Mouse (Mus musculus): ENCODE results near the gene Tstd1. TPM values are rescaled to one million over a fixed set of nuclear protein-coding genes. Genes with fewer than 3 reads are reported as not detected.

Gene Tstd1
- total RNA-seq, 4 experiments from 2014 or later, result 1.7 to 8.1 (median 5.3) TPM

DNA sequence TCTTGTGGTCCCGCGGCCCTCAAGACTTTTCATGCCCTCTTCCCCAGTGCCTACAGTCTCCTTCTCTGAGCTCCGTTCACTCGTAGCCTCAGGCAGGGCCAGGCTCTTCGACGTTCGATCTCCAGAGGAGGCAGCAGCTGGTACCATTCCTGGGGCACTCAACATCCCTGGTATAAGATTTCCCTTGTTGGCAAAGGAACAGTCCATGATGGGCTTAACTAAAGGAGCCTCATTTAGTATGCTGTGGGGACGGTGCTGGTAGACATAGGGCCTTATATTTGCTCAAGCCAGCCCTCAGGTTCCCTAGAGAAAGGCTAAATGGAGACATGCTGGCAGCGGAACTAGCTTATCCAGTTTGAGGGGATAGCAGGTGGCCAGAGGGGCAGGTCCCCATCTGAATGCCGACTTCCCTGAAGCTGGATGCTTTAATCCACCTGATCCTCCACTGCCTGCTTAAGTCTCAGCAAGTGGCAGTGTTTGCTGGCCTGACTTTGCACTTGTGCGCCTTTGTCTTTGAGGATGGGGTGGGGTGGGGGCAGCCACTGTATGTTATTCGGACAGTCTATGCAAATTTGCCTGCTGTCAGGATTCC is 715 bp downstream of the Tstd1 start:
- DNase-seq, result no peak

DNA sequence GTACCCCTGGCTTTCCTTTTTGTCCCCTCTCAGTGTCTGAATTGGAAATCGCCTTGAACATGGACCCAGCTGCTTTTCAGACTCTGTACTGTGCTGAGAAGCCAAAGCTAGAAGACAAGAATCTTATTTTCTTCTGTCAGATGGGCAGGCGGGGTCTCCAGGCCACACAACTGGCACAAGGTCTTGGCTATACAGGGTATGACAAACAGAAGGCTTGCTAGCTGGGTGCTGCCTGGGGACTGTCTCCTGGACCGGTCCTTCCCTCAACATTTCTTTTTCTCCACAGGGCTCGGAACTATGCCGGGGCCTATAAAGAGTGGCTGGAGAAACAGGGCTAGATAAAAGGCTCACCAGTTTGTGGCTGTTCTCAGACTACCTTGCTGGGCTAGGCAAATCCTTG is 1.2 kb downstream of the Tstd1 start:
- no peak for DNase-seq

DNA sequence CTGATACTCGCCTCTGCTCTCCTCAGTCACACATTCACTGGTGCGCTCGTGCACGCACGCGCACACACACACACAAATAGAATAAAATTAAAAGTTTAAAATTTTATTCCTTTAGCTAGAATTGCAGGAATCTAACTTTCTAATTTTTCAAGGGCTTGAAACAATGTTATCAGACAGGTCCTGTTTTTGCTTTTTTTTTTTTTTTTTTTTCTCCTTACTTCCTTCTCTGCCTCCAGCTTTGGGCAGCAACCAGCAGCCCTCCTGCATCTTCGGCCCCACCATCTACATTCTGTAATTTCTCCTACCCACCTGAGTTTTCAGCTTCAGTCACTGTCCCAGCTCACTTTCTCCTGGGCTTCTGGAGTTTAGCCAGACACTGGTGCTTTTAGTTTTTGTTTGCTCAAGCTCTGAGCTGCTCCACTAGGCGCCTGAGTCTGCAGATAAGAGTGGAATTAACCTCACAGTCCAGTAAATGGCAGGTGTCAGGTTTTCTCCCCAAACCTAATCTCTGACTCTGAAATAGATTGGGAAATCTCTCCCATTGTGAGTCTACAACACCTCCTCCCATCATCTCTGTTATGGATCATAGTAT is 3.9 kb downstream of the Tstd1 start:
- no peak for DNase-seq

DNA sequence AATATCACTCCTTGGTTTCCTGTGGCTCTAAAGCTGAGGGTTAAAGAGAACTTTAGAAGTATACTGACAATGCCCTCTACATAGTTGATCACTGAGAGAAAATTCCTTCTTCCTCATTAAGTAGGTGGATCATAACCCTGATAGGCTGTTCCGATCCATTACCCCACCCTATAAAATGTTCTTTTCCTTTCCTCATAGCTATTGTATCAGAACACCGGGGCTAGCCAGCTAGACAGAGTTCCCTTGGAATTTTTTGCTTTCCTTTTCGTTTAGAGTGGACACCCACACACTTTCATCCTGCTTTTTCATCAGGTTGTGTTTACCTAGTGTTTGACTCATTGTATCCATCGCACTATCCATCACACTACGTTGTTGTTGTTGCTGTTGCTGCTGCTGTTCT is 6.0 kb downstream of the Tstd1 start:
- no peak for DNase-seq

GRCm38 (mm10) chr1:171425126-171425525 is 6.5 kb downstream of the Tstd1 start:
- peak; percentile 87 for DNase-seq

DNA sequence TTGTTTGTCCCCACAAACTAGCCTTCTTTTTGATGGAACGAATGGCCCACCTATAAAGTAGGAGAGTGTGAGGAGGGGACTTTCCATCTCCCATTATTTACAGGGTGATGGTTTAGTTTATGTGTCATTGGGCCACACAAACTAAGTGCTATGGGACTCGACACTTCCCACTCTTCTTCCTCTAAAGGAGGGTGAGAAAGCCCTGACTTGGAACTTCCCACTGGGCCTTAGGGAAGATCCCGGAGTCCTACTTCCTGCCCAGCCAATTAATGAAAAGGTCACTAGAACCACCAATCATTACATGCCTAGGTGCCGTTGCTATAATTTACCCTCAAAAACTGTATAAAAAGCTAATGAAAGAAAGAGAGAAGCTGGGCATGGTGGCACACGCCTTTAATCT is 13.5 kb downstream of the Tstd1 start:
- no peak for DNase-seq

DNA sequence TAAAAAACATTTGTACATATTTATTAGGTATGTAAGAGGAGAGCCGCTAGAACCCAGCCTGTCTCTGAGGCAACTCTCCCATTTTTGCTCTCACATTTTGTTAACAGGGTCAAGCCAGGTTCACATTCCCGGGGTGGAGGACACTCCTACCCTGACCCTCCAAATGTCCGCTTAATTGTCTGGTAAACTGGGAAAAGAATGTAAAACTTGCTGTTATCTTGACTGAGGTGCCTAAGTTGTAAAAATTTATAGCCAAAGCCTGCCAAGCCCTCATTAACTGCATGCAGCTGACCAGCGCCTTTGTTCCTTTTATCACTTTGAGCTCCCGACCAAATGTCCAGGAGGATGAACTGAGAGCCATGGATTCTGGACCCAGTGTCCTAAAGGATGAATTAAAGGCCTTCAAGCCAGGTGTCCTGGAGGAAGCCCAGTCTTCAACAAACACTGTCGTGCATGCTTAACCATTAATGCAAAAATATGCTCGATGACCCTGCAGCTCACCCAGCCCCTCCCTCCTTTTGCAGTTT is 16.7 kb downstream of the Tstd1 start:
- DNase-seq, result no peak

DNA sequence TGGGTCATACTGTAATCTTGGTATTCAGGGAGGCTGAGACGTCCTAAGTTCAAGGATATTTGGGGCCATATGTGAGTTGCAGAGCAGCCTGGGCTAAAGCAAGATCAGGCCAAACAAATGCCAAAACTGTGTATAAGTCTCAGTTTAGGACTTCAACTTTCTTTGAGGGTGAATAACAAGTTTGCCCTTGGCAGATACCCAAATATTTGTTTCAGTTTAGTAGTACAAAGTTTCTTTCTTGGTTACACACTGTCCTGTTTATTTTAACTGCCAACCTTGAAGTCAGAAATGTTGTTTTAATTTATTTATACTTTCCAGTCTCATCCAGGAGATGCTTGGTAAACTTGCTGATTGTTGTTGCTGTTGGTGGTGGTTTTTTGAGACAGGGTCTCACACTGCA is 17.3 kb downstream of the Tstd1 start:
- DNase-seq, result no peak

DNA sequence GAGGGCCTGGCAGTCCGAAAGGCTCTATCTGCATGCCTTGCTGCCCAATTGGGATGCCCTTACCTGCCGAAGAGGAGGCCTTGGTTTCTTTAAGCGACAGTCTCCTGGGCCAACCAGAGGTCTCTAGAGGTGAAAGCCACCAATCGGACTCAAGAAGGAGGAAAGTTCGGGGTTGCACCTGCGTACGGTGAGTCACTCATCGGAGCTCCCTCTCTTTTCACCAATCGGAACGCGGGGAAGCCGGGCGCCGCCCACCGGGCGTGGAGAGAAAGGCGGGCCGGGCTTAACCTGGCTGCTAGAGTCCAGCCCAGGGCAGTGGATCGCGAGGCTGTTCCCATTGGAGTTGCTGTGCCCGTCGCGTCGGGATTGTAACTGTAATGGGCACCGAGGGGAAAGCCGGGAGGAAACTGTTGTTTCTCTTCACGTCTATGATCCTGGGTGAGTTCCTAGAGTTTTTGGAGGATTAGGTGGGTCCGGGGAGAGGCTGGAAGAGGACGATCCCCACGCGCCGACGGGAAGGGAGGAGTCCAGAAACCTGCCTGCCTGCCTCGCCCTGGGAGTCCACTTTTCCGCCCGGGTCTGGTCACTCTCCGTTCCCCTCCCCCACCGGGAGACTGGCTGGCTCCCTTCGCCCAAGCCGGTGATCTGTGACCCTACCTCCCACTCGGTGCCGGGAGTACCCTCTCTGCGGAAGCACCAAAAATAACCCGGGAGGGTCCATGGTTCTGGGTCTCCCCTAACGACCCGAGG is 18.8 kb downstream of the Tstd1 start, which contains the start of gene F11r:
F11r (plus strand) TSS at position 272 of the 750 bp plus-strand sequence.
- peak; percentile 80 for DNase-seq

DNA sequence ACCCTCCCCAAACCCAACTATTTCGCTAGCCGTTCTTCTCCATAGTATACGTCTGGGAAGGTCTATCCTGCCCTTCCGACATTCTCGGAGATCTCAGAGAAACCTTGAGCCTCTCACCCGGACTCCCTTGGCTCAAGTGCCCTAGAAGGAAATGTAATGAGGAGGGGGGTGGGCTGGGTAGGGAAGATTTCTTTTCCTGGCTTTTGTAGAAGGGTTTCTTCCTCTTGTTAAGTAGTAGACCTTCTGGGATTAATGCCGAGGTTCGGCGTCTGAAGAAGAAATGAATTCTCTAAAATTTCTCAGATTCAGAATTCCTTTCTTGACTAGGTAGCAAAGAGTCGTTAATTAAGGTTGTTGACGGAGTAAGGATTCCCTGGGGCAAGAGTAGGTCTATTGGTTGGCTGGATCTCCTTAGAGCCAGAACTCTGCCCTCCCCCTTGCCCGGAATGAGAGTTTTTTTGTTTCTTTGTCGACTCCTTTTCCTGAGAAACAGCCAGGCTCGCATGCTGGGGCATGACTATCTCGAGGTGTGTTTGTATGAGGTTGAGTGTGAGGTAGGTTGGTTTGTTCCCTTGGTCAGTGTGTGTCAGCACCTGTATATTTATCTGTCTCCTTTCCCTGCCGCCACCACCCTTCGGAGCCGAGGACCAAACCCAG is 19.5 kb downstream of the Tstd1 start:
- DNase-seq, result no peak

DNA sequence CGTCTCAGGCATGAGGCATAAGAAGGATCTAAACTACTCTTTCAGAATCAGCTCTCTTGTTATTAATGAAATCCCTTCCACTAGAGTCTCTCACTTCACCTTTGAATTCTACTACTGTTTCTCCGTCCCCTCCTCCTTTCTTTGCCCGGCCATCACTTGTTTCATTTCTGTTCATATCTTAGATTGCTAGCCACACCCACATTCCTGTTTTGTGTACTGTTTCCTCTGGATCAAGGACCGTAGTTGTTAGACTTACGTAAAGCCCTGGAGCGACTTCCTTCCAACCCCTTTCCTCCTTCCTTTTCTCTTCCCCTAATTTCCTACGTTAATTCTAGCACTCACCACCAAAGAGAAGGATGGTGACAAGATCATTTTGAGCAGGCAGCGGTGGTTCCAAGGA is 20.4 kb downstream of the Tstd1 start:
- DNase-seq, result no peak

- peak; percentile 72 for DNase-seq
Measured at GRCm38 (mm10) chr1:171440025-171440725, 21.5 kb downstream of the Tstd1 start.

- no peak for DNase-seq
Measured at GRCm38 (mm10) chr1:171441466-171442412, 23.1 kb downstream of the Tstd1 start.

GRCm38 (mm10) chr1:171442413-171442760 is 23.7 kb downstream of the Tstd1 start:
- DNase-seq, result no peak

- no peak for DNase-seq
Measured at GRCm38 (mm10) chr1:171445050-171445449, 26.4 kb downstream of the Tstd1 start.

GRCm38 (mm10) chr1:171446854-171447253 is 28.2 kb downstream of the Tstd1 start:
- DNase-seq, result no peak

GRCm38 (mm10) chr1:171447692-171448091 is 29.0 kb downstream of the Tstd1 start:
- DNase-seq, result no peak

GRCm38 (mm10) chr1:171450062-171450461 is 31.4 kb downstream of the Tstd1 start:
- no peak for DNase-seq

GRCm38 (mm10) chr1:171451001-171451400 is 32.3 kb downstream of the Tstd1 start:
- no peak for DNase-seq

GRCm38 (mm10) chr1:171452522-171452921 is 33.9 kb downstream of the Tstd1 start:
- DNase-seq, result no peak

DNA sequence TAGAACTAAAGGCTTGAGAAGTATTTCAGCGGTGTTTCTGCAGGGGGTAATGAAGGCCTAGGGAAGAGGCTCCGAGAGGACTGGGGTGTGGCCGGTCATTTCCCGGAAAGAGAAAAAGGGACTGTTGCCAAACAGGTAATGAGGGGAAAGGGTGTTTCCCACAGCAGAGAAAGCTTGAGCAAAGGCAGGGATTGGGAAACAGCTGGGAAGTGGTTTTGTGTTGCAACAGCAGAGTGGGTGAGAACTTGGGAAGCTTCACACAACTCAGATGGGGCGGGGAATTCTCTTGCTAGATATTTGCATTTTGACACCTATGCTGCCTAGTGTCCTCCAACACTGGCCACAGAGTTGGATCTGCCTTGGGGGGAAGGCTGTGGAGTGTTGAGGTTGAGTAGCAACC is 34.3 kb downstream of the Tstd1 start:
- DNase-seq, result no peak

Measured in adrenal gland, adult 8-10 months (tissue).